Mouse (Mus musculus) gastrocnemius, adult 2 months (tissue): ENCODE results near the gene Bckdk. TPM values are rescaled to one million over a fixed set of nuclear protein-coding genes. Genes with fewer than 3 reads are reported as not detected.

Experiments used
- DNase-seq: peaks from one replicate; pipeline ENCODE4 v3.0.0; 2022
- H3K27ac ChIP-seq: fragments of 200-600 bp; 2 replicates; pipeline ENCODE4 v1.8.1; 2022; ENCODE audit warnings: mild to moderate bottlenecking
- H3K4me3 ChIP-seq: fragments of 200-600 bp; 2 replicates; pipeline ENCODE4 v1.8.1; 2022; ENCODE audit warnings: mild to moderate bottlenecking, moderate library complexity
- CTCF ChIP-seq: fragments of 200-600 bp; IDR thresholded peaks from 2 replicates; pipeline ENCODE4 v1.8.1; 2022; ENCODE audit warnings: antibody characterized with exemption, mild to moderate bottlenecking, moderate library complexity
- intact Hi-C: fragments of 180-260 bp; cut with DNase I; formaldehyde crosslinking; loops from one replicate; pipeline ENCODE4 v1.15.1; 2025
- total RNA-seq, 2 experiments: library from RNA; stranded (reverse); gene quantifications; 2 replicates each; pipeline ENCODE4 v1.2.3; 2021

Bckdk gene
- total RNA-seq, 2 experiments from 2014 or later, result 169 to 177 TPM

DNA sequence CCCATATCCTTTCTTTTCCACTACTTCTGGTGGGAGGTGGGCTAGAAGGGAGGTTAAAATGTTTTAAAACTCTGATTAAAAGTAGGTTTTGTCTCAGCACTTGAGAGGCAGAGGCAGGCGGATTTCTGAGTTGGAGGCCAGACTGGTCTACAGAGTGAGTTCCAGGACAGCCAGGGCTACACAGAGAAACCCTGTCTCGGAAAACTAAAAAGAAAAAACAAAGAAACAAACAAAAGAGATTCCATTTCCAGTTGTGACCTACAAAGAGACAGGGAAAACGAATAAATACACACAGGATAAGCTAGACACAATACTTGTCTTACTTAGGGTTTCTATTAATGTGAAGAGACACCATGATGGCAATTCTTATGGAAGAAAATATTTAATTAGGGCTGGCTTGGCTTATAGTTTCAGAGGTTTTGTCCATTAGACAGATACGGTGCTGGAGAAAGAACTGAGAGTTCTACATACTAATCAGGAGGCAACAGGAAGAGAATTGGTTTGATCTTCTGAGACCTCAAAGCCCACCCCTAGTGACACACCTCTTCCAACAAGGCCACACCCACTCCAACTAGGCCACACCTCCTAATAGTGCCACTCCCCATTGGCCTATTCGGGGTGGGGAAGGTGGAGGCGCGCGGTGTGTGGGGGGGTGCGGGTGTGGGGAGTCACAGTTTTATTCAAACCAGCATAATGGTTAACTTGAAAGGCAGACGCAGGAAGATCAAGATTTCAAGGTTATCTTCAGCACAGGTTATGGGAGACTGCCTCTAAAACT lies 5.5 kb upstream of the Bckdk start:
- H3K4me3 ChIP-seq, result no peak overlapping the region
- H3K27ac ChIP-seq, result no peak overlapping the region
- no peak for TF ChIP-seq CTCF
- intact Hi-C loops, result loop anchor here (5.0 kb wide), 1 partner anchor 39 kb away; no protein-coding TSS in a partner anchor
- DNase-seq, result no peak

DNA sequence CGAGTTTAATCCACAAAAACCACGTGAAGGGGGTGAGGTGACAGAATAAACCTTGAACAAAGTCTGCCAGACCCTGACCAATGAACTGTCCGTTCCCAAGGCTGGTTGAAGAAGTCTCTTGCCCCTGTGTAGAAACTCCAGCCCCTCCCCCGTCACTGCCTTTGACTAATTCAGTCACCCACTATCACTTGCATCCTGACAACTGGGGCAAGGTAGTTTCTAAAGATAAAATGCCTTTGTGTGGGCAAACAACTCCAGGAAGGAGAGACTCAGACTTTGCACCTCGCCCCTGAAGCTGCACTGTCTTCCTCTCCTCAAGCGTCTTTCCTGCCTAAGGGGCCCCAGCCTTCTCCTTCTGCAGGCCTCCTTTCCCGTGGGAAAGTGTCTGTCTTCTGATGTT lies 3.9 kb upstream of the Bckdk start:
- no peak overlapping the region for H3K4me3 ChIP-seq
- no peak overlapping the region for H3K27ac ChIP-seq
- intact Hi-C loops, result loop anchor here (5.0 kb wide), 1 partner anchor 37 kb away; no protein-coding TSS in a partner anchor
- no peak for TF ChIP-seq CTCF
- no peak for DNase-seq

DNA sequence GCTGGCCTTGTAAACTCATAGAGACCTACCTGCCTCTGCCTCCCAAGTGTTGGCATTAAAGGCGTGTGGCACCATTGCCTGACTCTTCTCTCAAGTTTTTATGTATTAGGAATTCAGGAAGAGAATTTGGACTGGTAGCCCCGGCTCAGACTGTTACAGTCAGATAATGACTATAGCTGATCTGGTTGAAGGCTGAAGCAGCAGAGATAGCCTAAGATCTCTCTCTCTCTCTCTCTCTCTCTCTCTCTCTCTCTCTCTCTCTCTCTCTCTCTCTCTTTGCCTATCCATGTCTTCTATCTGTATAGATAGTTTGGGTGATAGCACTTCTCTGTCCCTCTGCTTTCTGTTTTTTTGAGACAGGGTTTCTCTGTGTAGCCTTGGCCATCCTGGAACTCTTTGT lies 2.1 kb upstream of the Bckdk start:
- no peak for TF ChIP-seq CTCF
- intact Hi-C loops, result no loop called here
- Histone ChIP-seq H3K4me3 (no peak overlapping the region), H3K27ac (no peak overlapping the region)
- no peak for DNase-seq

DNA sequence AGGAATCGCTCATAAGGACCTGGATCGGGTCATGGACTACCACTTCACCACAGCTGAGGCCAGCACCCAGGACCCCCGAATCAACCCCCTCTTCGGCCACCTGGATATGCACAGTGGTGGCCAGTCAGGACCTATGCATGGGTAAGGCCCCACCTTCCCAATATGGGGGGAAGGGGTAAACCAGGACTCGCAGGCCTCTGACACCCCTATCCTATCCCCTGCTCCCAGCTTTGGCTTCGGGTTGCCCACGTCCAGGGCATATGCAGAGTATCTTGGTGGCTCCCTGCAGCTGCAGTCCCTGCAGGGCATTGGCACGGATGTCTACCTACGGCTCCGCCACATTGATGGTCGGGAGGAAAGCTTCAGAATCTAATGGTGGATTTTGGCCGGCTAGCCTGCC lies 4.1 kb downstream of the Bckdk start:
- H3K27ac ChIP-seq, result peak overlapping the region; percentile 94
- TF ChIP-seq CTCF, result no peak
- H3K4me3 ChIP-seq, result peak overlapping the region; percentile 39
- DNase-seq, result no peak
- intact Hi-C loops, result no loop called here

DNA sequence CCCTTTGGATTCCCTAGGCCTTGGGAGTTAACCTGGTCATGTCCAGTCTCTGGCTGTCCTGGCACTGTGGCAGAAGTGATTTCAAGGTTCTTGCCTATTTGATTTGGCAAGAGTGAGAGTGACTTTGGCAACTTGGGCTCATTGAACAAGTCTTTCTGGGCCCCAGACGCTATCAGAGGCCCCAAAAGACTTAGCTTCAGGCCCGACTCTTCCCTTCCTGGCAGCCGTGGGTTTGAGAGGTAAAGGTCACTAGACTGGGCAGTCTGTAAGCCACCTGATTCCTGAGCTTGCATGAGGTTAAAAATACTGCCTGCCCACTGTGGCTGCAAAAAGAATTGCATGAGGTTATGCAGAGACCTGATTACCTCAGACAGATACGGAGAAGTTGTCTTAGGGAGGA lies 4.8 kb downstream of the Bckdk start:
- peak; percentile 78 for DNase-seq
- Histone ChIP-seq H3K27ac (peak overlapping the region; percentile 94), H3K4me3 (peak overlapping the region; percentile 43)
- intact Hi-C loops, result no loop called here
- TF ChIP-seq CTCF, result peak; percentile 26; the same call in 1 of the 2 replicates

DNA sequence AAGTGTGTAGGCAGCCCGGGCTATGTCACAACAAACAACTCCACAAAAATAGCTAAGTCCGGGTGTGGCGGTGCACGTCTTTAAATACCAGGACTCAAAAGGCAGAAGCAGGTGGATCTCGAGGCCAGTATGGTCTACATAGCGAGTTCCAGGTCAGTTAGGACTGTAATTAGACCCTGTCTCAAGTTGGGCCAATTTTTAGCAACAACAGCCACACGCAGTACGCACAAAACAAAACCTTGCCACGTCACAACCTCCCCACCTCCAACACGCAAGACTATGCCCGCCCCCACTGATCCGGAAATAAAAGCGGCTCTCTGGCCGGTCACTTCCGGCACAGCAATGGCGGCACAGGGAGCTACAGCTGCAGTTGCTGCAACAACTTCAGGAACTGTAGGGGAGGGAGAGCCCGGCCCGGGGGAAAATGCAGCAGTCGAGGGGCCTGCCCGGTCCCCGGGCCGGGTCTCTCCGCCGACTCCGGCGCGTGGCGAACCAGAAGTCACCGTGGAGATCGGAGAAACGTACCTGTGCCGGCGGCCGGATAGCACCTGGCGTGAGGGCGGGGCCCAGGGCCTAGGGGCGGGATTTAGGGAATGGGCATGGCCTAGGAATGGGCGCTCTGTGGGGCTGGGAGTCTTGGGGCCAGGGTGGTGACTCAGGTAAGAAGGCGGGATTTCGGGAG lies 8.4 kb downstream of the Bckdk start, which contains the start of gene Kat8:
Gene Kat8 (plus strand): TSS at position 327 of the 682 bp plus-strand sequence.
- peak; percentile 93 for DNase-seq
- intact Hi-C loops, result loop anchor here (2.0 to 5.0 kb wide), 2 partner anchors 22 to 35 kb away; partner anchors contain the start of genes Zfp646 and Zfp668
- TF ChIP-seq CTCF, result no peak
- H3K4me3 ChIP-seq, result peak within 1 kb of the TSS; percentile 88
- peak within 1 kb of the TSS; percentile 98 for H3K27ac ChIP-seq

DNA sequence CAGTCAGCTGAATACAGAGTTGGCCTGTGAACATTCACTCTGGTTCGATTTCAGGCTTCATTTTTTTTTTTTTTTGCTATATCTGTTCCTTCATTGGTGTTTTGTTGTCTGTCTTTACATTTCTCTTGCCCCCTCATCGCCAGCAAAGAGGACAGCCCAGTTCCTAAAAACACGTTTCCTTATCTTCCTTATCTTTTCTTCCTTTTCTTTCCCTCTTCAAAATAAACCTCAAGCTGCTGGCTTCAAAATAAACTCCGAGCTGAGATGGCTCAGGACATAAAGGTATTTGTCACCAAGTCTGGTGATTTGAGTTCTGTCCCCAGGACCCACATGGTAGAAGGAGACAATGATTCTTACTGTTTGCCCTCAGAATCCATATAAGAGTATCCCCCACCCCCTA lies 9.1 kb downstream of the Bckdk start:
- peak overlapping the region; percentile 88 for H3K4me3 ChIP-seq
- DNase-seq, result no peak
- no peak for TF ChIP-seq CTCF
- H3K27ac ChIP-seq, result peak overlapping the region; percentile 98
- intact Hi-C loops, result loop anchor here (2.0 to 5.0 kb wide), 2 partner anchors 22 to 36 kb away; partner anchors contain the start of genes Zfp646 and Zfp668

DNA sequence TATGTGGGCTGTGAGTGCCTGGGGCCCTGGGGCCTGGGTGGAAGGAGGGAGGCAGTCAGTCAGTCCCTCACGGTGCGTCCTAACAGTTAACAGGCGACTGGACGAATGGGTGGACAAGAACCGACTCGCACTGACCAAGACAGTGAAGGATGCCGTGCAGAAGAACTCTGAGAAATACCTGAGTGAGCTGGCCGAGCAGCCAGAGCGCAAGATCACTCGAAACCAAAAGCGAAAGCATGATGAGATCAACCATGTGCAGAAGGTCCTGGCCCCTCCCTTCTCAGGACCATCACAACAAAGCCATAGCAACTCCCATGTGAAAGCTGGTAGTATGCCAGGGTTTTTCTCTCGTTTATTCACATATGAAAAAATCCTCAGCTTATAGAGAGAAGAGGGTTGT lies 11.4 kb downstream of the Bckdk start:
- intact Hi-C loops, result no loop called here
- no peak for DNase-seq
- TF ChIP-seq CTCF, result no peak
- Histone ChIP-seq H3K4me3 (no peak overlapping the region), H3K27ac (no peak overlapping the region)

DNA sequence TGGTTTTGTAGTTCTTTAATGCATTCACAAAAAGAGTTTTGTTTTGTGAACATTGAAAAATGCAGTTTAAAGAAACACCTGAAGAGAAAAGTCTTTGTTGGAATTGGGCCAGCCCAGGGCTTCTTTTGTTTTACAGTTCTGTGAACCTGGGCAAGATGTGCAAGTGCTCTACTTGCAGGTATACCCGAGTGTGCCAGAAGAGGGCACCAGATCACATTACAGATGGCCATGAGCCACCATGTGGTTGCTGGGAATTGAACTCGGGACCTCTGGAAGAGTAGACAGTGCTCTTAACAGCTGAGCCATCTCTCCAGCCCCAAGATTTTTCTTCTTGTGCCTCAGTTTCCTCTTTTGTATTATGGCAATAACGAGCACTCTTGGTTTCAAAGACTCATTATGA lies 14.3 kb downstream of the Bckdk start:
- Histone ChIP-seq H3K27ac (no peak overlapping the region), H3K4me3 (no peak overlapping the region)
- no peak for DNase-seq
- intact Hi-C loops, result no loop called here
- TF ChIP-seq CTCF, result peak; percentile 55

DNA sequence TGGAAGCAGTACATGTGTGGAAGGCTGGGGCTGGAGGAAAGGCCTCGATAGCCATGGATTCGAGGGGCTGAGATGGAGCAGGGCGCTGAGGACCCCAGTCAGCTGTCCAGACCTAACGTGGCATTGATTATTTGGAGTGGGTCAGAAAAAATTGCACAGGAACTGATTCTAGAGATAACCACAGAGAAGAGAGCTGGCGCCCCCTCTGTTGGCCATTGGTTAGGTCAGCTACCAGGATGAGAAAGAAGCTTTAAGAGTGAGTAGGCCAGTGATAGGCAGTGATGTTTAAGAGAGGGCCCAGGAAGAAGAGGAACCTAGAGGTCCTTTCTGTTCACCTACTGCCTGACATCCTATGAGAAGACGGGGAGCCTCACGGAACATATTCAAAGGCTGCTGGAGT lies 15.4 kb downstream of the Bckdk start:
- no peak for DNase-seq
- Histone ChIP-seq H3K27ac (no peak overlapping the region), H3K4me3 (no peak overlapping the region)
- peak; percentile 51 for TF ChIP-seq CTCF
- intact Hi-C loops, result no loop called here

DNA sequence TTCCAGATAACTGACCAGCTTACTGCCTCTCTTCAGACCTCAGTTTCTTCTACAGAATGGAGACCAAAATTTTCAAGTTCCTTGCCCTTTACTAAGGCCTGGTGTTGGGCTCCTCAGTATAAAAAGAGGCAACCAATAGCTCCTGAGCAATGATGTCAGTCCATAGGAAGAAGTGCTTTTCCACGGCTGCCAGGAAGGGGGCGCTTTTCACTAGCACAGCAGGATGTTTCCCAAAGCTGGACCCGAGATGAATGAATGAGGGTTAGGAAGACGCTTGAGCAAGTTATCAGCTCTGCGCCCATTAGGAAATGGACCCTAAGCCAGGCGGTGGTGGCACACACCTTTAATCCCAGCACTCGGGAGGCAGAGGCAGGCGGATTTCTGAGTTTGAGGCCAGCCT lies 17.6 kb downstream of the Bckdk start:
- no peak overlapping the region for H3K4me3 ChIP-seq
- intact Hi-C loops, result no loop called here
- DNase-seq, result no peak
- peak; percentile 45 for TF ChIP-seq CTCF
- no peak overlapping the region for H3K27ac ChIP-seq

DNA sequence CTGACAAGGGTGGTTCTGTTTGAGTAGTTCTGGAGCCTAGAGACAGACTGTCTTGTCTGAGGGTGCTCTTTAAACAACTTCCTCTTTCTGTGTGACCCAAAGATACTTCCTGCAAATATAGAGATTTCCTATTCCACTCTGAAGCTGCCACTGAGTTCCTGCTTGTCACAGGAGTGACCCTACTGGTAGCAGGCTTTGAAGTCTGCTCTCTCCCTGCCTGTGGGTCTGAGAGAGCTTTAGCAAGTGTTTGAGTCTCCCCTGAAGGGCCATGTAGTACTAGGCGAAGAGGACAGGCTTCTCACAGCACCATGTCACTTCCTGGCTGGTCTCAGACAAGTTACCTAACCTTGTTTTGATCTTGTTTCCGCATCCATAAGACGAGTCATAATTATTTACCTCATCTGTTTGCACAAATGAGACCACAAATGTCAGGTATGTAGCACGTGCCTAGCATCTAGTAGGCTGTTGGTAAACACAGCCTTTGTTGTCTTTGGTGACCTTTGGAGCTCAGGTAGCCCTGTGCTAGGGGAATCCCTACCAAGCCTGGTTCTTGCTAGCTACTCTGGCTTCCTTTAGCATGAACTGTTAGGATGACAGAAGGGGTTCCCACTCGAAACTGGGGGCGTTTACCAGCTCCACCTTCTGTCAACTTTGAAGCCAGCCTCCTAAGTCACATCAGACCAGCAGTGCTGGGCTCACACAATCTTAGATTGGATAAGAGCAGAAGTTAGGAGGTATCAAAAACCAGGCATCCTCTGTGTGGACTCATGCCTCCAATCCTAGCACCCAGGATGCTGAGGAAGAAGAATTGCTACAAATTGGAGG lies 18.8 kb downstream of the Bckdk start:
- intact Hi-C loops, result no loop called here
- TF ChIP-seq CTCF, result no peak
- Histone ChIP-seq H3K27ac (peak overlapping the region; percentile 25; the same call in 1 of the 2 replicates), H3K4me3 (no peak overlapping the region)
- no peak for DNase-seq

DNA sequence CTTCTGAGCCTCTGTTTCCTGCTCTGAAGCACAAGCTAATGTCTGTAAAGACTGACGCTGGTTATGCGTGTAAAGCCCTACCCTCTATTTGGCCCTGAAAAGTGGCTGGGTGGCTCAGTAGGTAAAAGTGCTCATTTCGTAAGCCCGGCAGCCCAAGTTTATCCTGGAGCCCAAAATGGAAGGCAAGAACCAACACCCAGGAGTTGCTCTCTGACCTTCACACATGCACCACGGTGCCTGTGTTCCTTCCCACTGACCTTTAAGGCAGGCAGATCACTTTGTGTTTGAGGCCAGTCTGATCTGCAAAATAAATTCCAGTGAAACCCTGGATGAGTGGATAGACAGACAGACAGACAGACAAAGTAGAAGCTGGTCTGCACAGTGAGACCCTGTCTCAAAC lies 19.8 kb downstream of the Bckdk start:
- no peak for DNase-seq
- Histone ChIP-seq H3K27ac (no peak overlapping the region), H3K4me3 (no peak overlapping the region)
- intact Hi-C loops, result no loop called here
- TF ChIP-seq CTCF, result no peak
